Mouse (Mus musculus) gastrocnemius, postnatal 10 days (tissue): ENCODE measurements around the gene Mcemp1. TPM values are rescaled to one million over a fixed set of nuclear protein-coding genes. Genes with fewer than 3 reads are reported as not detected.
A peak's percentile ranks its signal among the peaks of the same experiment; 100 is the strongest.

ENCODE experiments used
- DNase-seq: peaks from one replicate; pipeline ENCODE4 v3.0.0; 2021; ENCODE audit warnings: mixed read lengths
- total RNA-seq, 2 experiments: library from RNA; stranded (reverse); gene quantifications; 2 replicates each; pipeline ENCODE4 v1.2.3; 2021

Mcemp1 gene
- total RNA-seq, 2 experiments from 2014 or later, result 0.41 TPM; not detected in 1

- DNase-seq, result no peak
Measured at GRCm38 (mm10) chr8:3674671-3675070, 9.1 kb downstream of the Mcemp1 start.

GRCm38 (mm10) chr8:3676131-3676992, 10.8 kb downstream of the Mcemp1 start, which contains the start of gene Trappc5:
Gene Trappc5 (plus strand): TSS chr8:3676299.
- DNase-seq, result peak; percentile 94

- no peak for DNase-seq
Measured at GRCm38 (mm10) chr8:3676993-3677579, 11.5 kb downstream of the Mcemp1 start.

- DNase-seq, result peak; percentile 7
Measured at GRCm38 (mm10) chr8:3678831-3679230, 13.3 kb downstream of the Mcemp1 start.

GRCm38 (mm10) chr8:3679236-3679635, 13.7 kb downstream of the Mcemp1 start:
- DNase-seq, result no peak

- DNase-seq, result no peak
Measured at GRCm38 (mm10) chr8:3679656-3680055, 14.1 kb downstream of the Mcemp1 start.

GRCm38 (mm10) chr8:3682435-3682834, 16.9 kb downstream of the Mcemp1 start:
- no peak for DNase-seq

GRCm38 (mm10) chr8:3683408-3684176, 18.0 kb downstream of the Mcemp1 start:
- peak; percentile 60 for DNase-seq

- DNase-seq, result no peak
Measured at GRCm38 (mm10) chr8:3684530-3684929, 19.0 kb downstream of the Mcemp1 start.

GRCm38 (mm10) chr8:3685422-3685821, 19.9 kb downstream of the Mcemp1 start:
- DNase-seq, result no peak

GRCm38 (mm10) chr8:3687537-3687936, 22.0 kb downstream of the Mcemp1 start:
- DNase-seq, result no peak

- DNase-seq, result no peak
Measured at GRCm38 (mm10) chr8:3690774-3691173, 25.2 kb downstream of the Mcemp1 start.

GRCm38 (mm10) chr8:3694121-3694520, 28.6 kb downstream of the Mcemp1 start, which contains the start of gene Fcer2a:
Gene Fcer2a (minus strand): TSS chr8:3694175.
- DNase-seq, result no peak

- DNase-seq, result no peak
Measured at GRCm38 (mm10) chr8:3701491-3701890, 35.9 kb downstream of the Mcemp1 start.

- no peak for DNase-seq
Measured at GRCm38 (mm10) chr8:3705711-3706110, 40.2 kb downstream of the Mcemp1 start.

- DNase-seq, result no peak
Measured at GRCm38 (mm10) chr8:3707611-3708010, 42.1 kb downstream of the Mcemp1 start.

- DNase-seq, result no peak
Measured at GRCm38 (mm10) chr8:3710312-3710711, 44.8 kb downstream of the Mcemp1 start.

GRCm38 (mm10) chr8:3711646-3712045, 46.1 kb downstream of the Mcemp1 start:
- no peak for DNase-seq

- DNase-seq, result no peak
Measured at GRCm38 (mm10) chr8:3717321-3717954, 51.9 kb downstream of the Mcemp1 start.

GRCm38 (mm10) chr8:3718559-3718958, 53.0 kb downstream of the Mcemp1 start:
- DNase-seq, result peak; percentile 68
